Mouse (Mus musculus) neural tube, embryonic 14.5 days (tissue): ENCODE data around the gene Glyctk. TPM values are rescaled to one million over a fixed set of nuclear protein-coding genes. Genes with fewer than 3 reads are reported as not detected.
"Not testable (repeated sequence)": the region's sequence is repeated elsewhere in the genome, so short reads cannot be mapped to it uniquely, and the experiment has no call there.

ENCODE experiments used
- ATAC-seq: fragments of 200-750 bp; cut with Nextera tagmentation; 2 replicates; pipeline ENCODE4 v1.8.0; 2017; ENCODE audit warnings: low read depth, mild to moderate bottlenecking, moderate TSS enrichment, moderate library complexity
- H3K27ac ChIP-seq: fragments of 300-500 bp; sonication (generic); 2 replicates; pipeline ENCODE4 v1.5.1; 2014; ENCODE audit warnings: low read depth, mild to moderate bottlenecking, control low read depth, low read length, moderate library complexity, mixed read lengths
- H3K27me3 ChIP-seq: fragments of 300-500 bp; sonication (generic); 2 replicates; pipeline ENCODE4 v1.6.1; 2014; ENCODE audit warnings: low read length; ENCODE audit not compliant: control insufficient read depth, insufficient read depth
- H3K36me3 ChIP-seq: fragments of 300-500 bp; sonication (generic); 2 replicates; pipeline ENCODE4 v1.6.1; 2014; ENCODE audit warnings: low read length, mixed read lengths; ENCODE audit not compliant: control insufficient read depth, insufficient read depth
- H3K4me1 ChIP-seq: fragments of 300-500 bp; sonication (generic); 2 replicates; pipeline ENCODE4 v1.6.1; 2014; ENCODE audit warnings: low read length; ENCODE audit not compliant: control insufficient read depth, insufficient read depth
- H3K4me2 ChIP-seq: fragments of 300-500 bp; sonication (generic); 2 replicates; pipeline ENCODE4 v1.6.1; 2014; ENCODE audit warnings: mild to moderate bottlenecking, low read depth, low read length, control low read depth
- H3K4me3 ChIP-seq: fragments of 300-500 bp; sonication (generic); 2 replicates; pipeline ENCODE4 v1.5.1; 2014; ENCODE audit warnings: low read depth, low read length, control low read depth, mixed read lengths
- H3K9ac ChIP-seq: fragments of 300-500 bp; sonication (generic); replicated peaks from 2 replicates; pipeline ENCODE4 v1.6.1; 2014; ENCODE audit warnings: low read depth, mild to moderate bottlenecking, control low read depth, low read length, mixed read lengths
- H3K9me3 ChIP-seq: fragments of 300-500 bp; sonication (generic); 2 replicates; pipeline ENCODE4 v1.6.1; 2016; ENCODE audit warnings: low read length; ENCODE audit not compliant: control insufficient read depth
- WGBS: fragments of 180-500 bp; shearing (Covaris S2); extraction: QIAGEN DNeasy Blood & Tissue Kit; methylation state at CpG from one replicate; pipeline ENCODE4 v1.1.7; 2014; 5-methylcytosine and 5-hydroxymethylcytosine counted together
- polyA plus RNA-seq: library from polyadenylated mRNA; unstranded; fragments of >200 nt; fragmentation: Nextera tagmentation; extraction: Ambion mirVana; gene quantifications from 2 replicates; pipeline ENCODE4 v1.2.1, GENCODE M21; 2014

Gene Glyctk
- polyA plus RNA-seq, 1 experiment from 2014 or later = 3.3 TPM

DNA sequence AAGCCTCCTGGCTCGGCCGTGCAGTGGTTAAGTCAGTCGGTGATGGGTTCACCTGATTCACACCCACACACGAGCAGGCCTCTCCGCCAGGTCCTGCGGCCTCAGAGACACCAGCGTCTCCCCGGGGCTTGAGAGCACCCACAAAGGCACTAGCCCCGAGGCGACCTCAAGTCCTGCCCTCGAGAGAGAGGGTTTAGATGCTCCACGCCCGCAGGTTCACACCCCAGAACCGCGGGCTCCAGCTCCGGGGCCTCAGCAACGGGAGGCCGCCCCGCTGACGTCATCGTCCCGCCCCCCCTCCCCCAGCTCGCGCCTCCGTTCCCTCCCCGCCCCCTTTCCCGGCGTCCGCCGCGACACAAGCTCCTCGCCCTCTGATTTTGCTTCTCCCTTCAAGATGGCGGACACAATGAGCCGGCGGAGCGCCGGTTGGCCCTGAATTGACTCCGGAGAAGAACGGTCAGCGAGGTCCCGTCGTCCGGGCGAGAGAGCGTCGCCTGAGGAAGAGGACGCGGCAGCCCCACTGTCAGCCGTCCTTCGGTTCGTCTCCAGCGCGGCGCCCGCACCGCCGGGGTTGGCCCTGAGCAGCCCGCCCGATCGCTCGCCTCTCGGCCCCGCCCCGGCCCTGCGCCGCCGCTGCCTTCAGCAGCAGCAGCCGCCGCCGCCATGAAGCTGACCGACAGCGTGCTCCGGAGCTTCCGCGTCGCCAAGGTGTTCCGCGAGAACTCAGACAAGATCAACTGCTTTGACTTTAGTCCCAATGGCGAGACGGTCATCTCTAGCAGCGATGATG is 12.8 kb upstream of the Glyctk start, which contains the start of gene Wdr82:
TSS of gene Wdr82 (plus strand) at position 373 of the 790 bp plus-strand sequence.
- no peaks in the 10 kb centered on the region for H3K27me3 ChIP-seq
- peak within 1 kb of the TSS; percentile 95 for H3K9ac ChIP-seq
- H3K36me3 ChIP-seq = no peaks in the 10 kb centered on the region
- WGBS = under 1% methylated on average over 75 of the region's 81 CpGs
- peaks cover 34% of the 10 kb centered on the region for H3K4me1 ChIP-seq
- peak within 1 kb of the TSS; percentile 90 for H3K4me3 ChIP-seq
- peak within 1 kb of the TSS; percentile 98 for H3K27ac ChIP-seq
- ATAC-seq = peak; percentile 88
- peak within 1 kb of the TSS; percentile 72 for H3K4me2 ChIP-seq
- H3K9me3 ChIP-seq = no peaks in the 10 kb centered on the region

DNA sequence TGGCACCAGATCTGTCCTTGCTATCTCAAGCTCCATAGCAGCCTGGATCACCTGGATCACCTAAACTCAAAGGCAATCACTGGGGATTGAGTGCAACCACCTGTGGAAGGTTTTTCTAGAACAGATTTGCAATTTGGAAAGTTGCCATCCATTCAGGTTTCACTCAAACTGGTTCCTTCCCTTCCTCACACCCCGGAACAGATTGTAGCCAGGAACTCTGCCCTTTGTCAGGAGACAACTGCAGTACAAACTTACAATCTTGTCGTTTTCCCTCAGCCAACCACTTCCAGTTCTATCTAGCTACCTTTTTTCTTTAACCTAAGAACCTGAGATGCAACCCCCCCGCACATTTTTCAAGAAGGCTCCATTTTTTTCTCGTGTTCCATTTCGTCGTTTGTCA is 12.0 kb upstream of the Glyctk start:
- Histone ChIP-seq H3K9ac (peak overlapping the region; percentile 95; the same call in 1 of the 2 replicates), H3K27ac (no peak overlapping the region; the same call in 1 of the 2 replicates)

DNA sequence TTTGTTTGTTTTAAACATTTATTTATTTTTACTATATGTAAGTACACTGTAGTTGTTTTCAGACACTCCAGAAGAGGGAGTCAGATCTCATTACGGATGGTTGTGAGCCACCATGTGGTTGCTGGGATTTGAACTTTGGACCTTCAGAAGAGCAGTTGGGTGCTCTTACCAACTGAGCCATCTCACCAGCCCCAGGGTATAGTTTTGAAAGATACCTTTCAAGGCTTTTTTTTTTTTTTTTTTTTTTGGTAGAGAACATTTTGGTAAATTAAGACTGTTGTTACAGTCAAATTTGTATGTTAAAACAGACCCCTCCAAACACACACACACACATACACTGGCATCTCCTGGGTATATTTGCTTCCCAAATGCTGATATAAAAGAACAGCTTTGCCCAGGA is 11.1 kb upstream of the Glyctk start:
- not testable (repeated sequence) for H3K4me2 ChIP-seq, H3K9me3 ChIP-seq, ATAC-seq, H3K27me3 ChIP-seq, H3K4me3 ChIP-seq, H3K27ac ChIP-seq, H3K36me3 ChIP-seq, H3K9ac ChIP-seq
- H3K4me1 ChIP-seq = peaks cover 23% of the 10 kb centered on the region
- 78% methylated on average over 1 of the region's 1 CpGs for WGBS

More for the DNA sequence above, 12.0 kb upstream of the Glyctk start:
- Histone ChIP-seq H3K4me2 (peak overlapping the region; percentile 72), H3K36me3 (no peaks in the 10 kb centered on the region), H3K27me3 (no peaks in the 10 kb centered on the region), H3K9me3 (no peaks in the 10 kb centered on the region), H3K4me3 (peak overlapping the region; percentile 90), H3K4me1 (peaks cover 29% of the 10 kb centered on the region)
- 39% methylated on average over 6 of the region's 6 CpGs for WGBS
- no peak for ATAC-seq

DNA sequence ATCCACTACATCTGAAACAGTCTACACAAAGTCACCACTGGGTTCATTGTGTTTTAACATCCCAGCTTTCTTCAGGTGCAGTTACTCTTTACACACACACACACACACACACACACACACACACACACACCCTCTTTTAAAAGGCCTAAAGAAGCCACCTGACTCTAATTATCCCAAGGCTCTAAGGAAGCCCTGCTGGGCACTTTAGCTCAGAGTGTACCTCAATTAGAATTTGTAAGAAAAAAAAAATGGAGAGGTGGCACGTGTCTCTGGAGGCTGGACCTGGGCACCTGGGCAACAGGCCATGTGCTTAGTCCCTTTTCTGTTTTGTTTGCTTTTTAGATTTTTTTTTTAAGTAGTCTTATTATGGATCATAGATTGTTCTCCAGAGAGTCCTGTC is 9.8 kb upstream of the Glyctk start:
- 36% methylated on average over 1 of the region's 1 CpGs for WGBS

DNA sequence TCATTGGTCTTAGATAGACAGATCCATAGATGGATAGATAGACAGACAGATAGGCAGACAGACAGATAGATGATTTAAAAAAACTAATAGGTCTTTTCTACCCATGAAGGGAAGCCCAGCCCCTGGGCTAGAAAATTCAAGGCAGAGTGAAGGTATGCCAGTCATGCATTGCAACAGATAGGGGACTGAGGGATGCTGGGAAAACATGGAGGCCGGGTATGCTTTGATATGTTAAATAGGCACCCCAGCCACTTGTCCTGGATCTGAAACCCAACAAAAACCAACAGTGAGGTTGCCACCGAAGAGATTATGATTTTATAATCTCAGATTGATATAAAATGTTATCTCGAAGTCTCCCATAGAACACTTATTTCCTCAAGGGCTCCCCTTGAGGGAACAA is 9.3 kb upstream of the Glyctk start:
- Histone ChIP-seq H3K4me1 (peaks cover 7% of the 10 kb centered on the region; the same call in 1 of the 2 replicates), H3K4me2 (no peak overlapping the region), H3K9me3 (no peaks in the 10 kb centered on the region), H3K9ac (no peak overlapping the region), H3K4me3 (no peak overlapping the region), H3K36me3 (no peaks in the 10 kb centered on the region), H3K27me3 (no peaks in the 10 kb centered on the region), H3K27ac (no peak overlapping the region)
- no peak for ATAC-seq
- 75% methylated on average over 3 of the region's 3 CpGs for WGBS

More for the DNA sequence above, 9.8 kb upstream of the Glyctk start:
- no peaks in the 10 kb centered on the region for H3K27me3 ChIP-seq
- peaks cover 10% of the 10 kb centered on the region; the same call in 1 of the 2 replicates for H3K4me1 ChIP-seq
- no peak overlapping the region for H3K27ac ChIP-seq
- H3K4me2 ChIP-seq = no peak overlapping the region
- H3K36me3 ChIP-seq = no peaks in the 10 kb centered on the region
- H3K9me3 ChIP-seq = no peaks in the 10 kb centered on the region
- H3K4me3 ChIP-seq = no peak overlapping the region
- H3K9ac ChIP-seq = no peak overlapping the region
- no peak for ATAC-seq

DNA sequence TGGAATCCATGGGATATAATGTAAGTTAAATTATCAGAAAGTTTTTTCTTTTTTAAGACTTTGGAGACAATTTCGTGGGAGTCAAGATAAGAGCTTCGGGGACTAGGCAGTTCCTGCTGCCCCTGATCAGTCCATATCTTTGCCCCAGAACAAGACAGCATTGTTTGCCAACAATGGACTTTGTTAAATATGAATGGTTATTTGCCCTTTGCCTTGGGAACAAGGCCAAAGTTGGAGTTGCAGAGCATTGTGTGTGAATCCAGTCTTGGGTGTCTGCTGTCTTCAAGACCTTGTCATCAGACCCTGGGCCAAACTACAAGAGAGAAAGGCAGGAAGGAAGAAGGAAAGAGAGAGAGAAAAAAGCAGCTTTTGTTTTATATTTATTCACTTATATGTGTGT is 8.8 kb upstream of the Glyctk start:
- H3K9ac ChIP-seq = no peak overlapping the region
- no peaks in the 10 kb centered on the region for H3K27me3 ChIP-seq
- H3K9me3 ChIP-seq = no peaks in the 10 kb centered on the region
- WGBS = 72% methylated on average over 2 of the region's 2 CpGs
- no peak for ATAC-seq
- no peaks in the 10 kb centered on the region for H3K36me3 ChIP-seq
- no peak overlapping the region for H3K27ac ChIP-seq
- no peak overlapping the region for H3K4me3 ChIP-seq
- H3K4me1 ChIP-seq = peaks cover 5% of the 10 kb centered on the region; the same call in 1 of the 2 replicates
- H3K4me2 ChIP-seq = no peak overlapping the region

GRCm38 (mm10) chr9:106160426-106160825 is 2.5 kb upstream of the Glyctk start:
- WGBS = 51% methylated on average over 5 of the region's 5 CpGs
- Histone ChIP-seq H3K9me3 (no peaks in the 10 kb centered on the region), H3K27me3 (no peaks in the 10 kb centered on the region), H3K4me1 (peaks cover 11% of the 10 kb centered on the region; the same call in 1 of the 2 replicates), H3K4me2 (peak overlapping the region; percentile 68), H3K36me3 (no peaks in the 10 kb centered on the region), H3K27ac (peak overlapping the region; percentile 92), H3K9ac (peak overlapping the region; percentile 35; the same call in 1 of the 2 replicates), H3K4me3 (peak overlapping the region; percentile 34)
- ATAC-seq = no peak

GRCm38 (mm10) chr9:106159784-106160301 is 1.9 kb upstream of the Glyctk start:
- 1% methylated on average over 24 of the region's 24 CpGs for WGBS
- Histone ChIP-seq H3K4me3 (peak overlapping the region; percentile 34), H3K4me2 (peak overlapping the region; percentile 68), H3K4me1 (peaks cover 11% of the 10 kb centered on the region; the same call in 1 of the 2 replicates), H3K36me3 (no peaks in the 10 kb centered on the region), H3K9ac (peak overlapping the region; percentile 35), H3K9me3 (no peaks in the 10 kb centered on the region), H3K27ac (peak overlapping the region; percentile 92), H3K27me3 (no peaks in the 10 kb centered on the region)
- peak; percentile 72 for ATAC-seq

GRCm38 (mm10) chr9:106159237-106159636 is 1.3 kb upstream of the Glyctk start:
- no peaks in the 10 kb centered on the region for H3K27me3 ChIP-seq
- H3K27ac ChIP-seq = no peak overlapping the region; the same call in 1 of the 2 replicates
- 80% methylated on average over 9 of the region's 9 CpGs for WGBS
- peak overlapping the region; percentile 68 for H3K4me2 ChIP-seq
- ATAC-seq = no peak
- peaks cover 11% of the 10 kb centered on the region; the same call in 1 of the 2 replicates for H3K4me1 ChIP-seq
- H3K9me3 ChIP-seq = no peaks in the 10 kb centered on the region
- no peak overlapping the region for H3K9ac ChIP-seq
- no peaks in the 10 kb centered on the region for H3K36me3 ChIP-seq
- H3K4me3 ChIP-seq = peak overlapping the region; percentile 34; the same call in 1 of the 2 replicates
